Mouse (Mus musculus): ENCODE results near the gene Scoc.

DNA sequence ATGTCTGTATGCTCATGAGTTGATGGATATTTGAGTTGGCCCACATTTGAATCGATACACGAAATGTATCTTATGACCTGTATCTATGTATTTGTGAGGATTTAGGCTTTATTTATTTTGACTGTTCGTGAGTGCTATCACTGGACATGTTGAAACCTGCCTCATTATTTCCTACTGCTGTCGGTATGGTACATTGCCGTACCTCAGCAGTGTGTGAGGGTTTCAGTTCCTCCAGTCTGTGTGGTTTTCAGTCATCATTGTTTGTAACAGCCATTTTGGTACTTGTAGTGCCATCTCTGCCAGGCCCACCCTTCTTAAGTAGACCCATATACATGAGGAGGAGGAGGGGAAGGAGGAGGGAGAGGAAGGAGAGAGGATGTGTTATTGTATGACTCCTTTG, 63.9 kb downstream of the Scoc start:
- TF ChIP-seq CTCF (IDR thresholded peaks at IDR 0.05; ENCODE audit: borderline replicate concordance, insufficient read depth, low read depth, low read length) (no peak), POLR2A (IDR thresholded peaks at IDR 0.05; ENCODE audit: borderline replicate concordance, insufficient read depth, low read length) (no peak)

Measured in cerebellum, adult 2 months (tissue).